Mouse (Mus musculus) ES-E14 (cell line): ENCODE results near the gene Pde6h.

Experiments
- MAFK ChIP-seq: IDR thresholded peaks from 2 replicates; pipeline ENCODE4 v1.6.1; 2014; ENCODE audit warnings: mild to moderate bottlenecking, low read depth, low read length, inconsistent platforms; ENCODE audit not compliant: insufficient read depth
- ZNF384 ChIP-seq: IDR thresholded peaks from 2 replicates; pipeline ENCODE4 v1.6.1; 2012; ENCODE audit warnings: low read depth, low read length, inconsistent platforms

DNA sequence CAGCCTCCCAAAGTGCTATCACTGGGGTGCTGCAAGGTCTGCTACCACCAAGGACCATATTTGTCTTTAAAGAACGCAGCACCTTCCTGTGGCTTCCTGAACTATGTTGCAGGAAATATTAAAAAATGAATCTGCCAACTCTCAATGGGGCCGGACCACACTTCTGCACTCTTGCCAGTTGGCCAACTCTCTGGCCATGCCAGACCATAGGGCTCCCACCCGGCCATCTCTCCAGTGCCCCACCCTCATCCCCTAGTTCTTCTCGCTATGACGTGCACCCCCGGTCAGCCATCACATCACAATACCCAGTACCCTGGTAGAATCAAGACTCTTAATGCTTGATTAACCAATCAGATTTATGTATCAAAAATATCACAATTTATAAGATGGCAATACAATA lies 39.7 kb upstream of the Pde6h start:
- no peak for TF ChIP-seq ZNF384
- no peak for TF ChIP-seq MAFK
